Mouse (Mus musculus) NIH3T3 (cell line): ENCODE measurements around the gene Egfem1.
A peak's percentile ranks its signal among the peaks of the same experiment; 100 is the strongest.

Source experiments
- DNase-seq: peaks from one replicate; pipeline ENCODE4 v3.0.0-alpha.2; 2012; ENCODE audit warnings: low read depth

Gene Egfem1

GRCm38 (mm10) chr3:29602140-29602539 is 520.3 kb downstream of the Egfem1 start:
- no peak for DNase-seq

DNA sequence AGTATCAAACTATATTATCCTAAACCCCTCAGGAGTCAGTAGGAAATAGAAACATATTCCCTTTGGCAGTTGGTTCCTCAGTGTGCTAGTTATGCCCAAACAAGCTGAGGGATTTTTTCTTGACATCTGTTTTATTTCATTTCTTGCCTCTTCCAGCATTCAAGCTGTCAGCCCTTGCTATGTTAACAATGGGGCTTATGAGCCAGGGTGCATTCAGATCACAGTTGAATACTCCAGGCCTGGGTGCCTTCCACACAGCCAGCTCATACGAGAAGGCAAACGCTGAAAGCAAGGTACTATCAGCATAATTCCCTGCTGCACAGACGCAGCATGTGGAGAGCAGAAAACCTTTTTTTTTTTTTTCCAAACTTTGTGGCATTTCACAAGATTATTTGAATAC is 526.9 kb downstream of the Egfem1 start:
- no peak for DNase-seq

GRCm38 (mm10) chr3:29609174-29609573 is 527.4 kb downstream of the Egfem1 start:
- no peak for DNase-seq

- DNase-seq = no peak
Measured at GRCm38 (mm10) chr3:29619586-29619985, 537.8 kb downstream of the Egfem1 start.

DNA sequence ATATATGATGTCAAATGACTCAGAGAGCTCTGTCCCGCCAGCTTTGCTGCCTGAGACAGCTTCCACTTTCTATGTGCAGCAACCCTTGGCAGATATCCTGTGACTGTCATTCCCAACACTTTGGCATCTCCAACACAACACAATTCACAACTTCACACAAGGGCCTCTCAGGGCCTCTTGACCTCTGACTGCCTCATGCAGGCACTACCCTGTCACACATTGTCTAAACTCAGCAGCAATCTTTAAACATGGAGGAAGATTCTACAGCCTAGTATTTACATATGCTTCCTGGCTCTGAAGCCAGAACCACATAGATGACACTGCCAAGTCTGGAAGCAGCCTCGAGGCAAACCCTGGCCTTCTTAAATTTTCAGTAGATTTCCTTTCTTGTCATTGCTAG is 558.0 kb downstream of the Egfem1 start:
- DNase-seq = no peak

DNA sequence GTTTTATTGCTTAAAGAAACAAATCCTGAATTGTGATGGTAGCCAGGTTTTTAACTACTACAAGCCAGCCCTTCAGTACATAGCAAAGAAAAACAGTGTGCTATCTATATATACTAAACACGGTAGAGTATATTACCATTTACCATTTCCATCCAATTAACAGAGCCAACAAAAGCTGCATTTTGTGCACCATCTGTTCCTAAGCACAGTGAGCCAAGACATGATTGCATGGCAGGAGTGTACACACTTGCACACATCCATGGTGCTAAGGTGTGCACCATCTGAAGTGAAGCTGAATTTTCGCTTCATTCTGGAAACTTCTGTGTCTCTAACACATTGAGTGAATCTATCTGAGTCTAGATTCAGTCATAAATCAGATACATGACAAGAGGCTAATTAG is 585.0 kb downstream of the Egfem1 start:
- no peak for DNase-seq

GRCm38 (mm10) chr3:29689367-29690285 is 607.8 kb downstream of the Egfem1 start:
- DNase-seq = no peak

- no peak for DNase-seq
Measured at GRCm38 (mm10) chr3:29701126-29701525, 619.3 kb downstream of the Egfem1 start.

GRCm38 (mm10) chr3:29706816-29707215 is 625.0 kb downstream of the Egfem1 start:
- no peak for DNase-seq

GRCm38 (mm10) chr3:29707467-29707866 is 625.6 kb downstream of the Egfem1 start:
- no peak for DNase-seq

- peak; percentile 68 for DNase-seq
Measured at GRCm38 (mm10) chr3:29726376-29726967, 644.6 kb downstream of the Egfem1 start.

DNA sequence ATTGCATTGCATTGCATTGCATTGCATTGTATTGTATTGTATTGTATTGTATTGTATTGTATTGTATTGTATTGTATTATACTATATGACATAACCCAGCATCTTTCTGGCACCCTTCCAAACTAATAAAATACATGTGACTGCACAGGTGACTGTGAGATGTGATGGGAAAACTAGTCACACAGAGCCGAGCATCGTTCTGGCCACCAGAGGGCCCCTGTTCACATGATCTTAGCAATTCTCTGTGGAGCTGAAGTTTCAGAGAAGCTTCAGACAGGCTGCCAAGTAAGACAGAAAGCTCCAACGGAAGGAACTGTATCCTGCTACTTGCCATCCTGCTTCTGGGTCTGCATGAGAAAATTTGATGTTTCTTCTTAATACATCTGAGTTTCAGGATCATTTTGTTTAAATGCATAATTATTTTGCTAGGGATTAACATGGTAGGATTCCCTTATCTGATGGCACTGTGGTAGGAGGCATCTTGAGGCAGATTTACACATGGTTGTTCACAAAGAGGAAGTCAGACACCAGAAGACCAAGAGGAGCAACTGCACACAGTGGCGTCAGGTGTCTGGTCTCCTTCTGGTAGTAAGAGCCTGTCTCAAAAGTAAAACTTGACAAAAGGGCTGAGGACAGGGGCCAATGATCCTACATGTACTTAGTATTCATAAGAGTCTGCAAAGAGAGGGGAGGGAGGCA is 648.4 kb downstream of the Egfem1 start:
- DNase-seq = peak; percentile 70

- DNase-seq = no peak
Measured at GRCm38 (mm10) chr3:29731509-29731908, 649.7 kb downstream of the Egfem1 start.

DNA sequence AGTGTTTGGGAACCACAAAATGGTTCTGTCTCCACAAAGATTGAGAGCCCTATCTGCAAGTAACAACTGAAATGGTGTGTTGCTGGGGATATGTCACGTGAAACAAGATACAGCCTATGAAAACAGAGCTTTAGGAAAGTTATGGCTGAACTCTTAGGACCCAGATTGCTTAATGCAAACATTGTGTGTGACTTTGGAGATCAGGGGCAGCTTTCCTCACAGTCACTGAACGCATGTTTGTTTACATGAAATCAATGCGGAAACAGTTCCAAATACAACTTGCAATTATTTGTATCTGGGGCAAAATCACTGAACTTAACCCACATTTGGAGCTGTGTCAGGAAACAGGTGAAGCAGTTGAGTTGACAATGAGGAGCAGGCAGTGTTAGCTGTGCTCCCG is 650.8 kb downstream of the Egfem1 start:
- DNase-seq = no peak

GRCm38 (mm10) chr3:29734251-29734650 is 652.4 kb downstream of the Egfem1 start:
- no peak for DNase-seq

- DNase-seq = peak; percentile 86
Measured at GRCm38 (mm10) chr3:29739292-29739691, 657.5 kb downstream of the Egfem1 start.
